Mouse (Mus musculus) heart, postnatal 0 days (tissue): ENCODE data around the gene Ablim1. TPM values are rescaled to one million over a fixed set of nuclear protein-coding genes. Genes with fewer than 3 reads are reported as not detected.

Source experiments
- ATAC-seq: fragments of 200-750 bp; cut with Nextera tagmentation; 2 replicates; pipeline ENCODE4 v1.8.0; 2017; ENCODE audit warnings: low read depth, moderate number of reproducible peaks, moderate library complexity; ENCODE audit not compliant: insufficient read depth
- DNase-seq: peaks from one replicate; pipeline ENCODE4 v3.0.0-alpha.2; 2016; ENCODE audit warnings: low spot score
- H3K27ac ChIP-seq: fragments of 300-500 bp; sonication (generic); 2 replicates; pipeline ENCODE4 v1.5.1; 2014; ENCODE audit warnings: low read depth, mild to moderate bottlenecking
- H3K27me3 ChIP-seq: fragments of 300-500 bp; sonication (generic); 2 replicates; pipeline ENCODE4 v1.6.1; 2014; ENCODE audit warnings: low read length, mixed read lengths; ENCODE audit not compliant: control insufficient read depth, insufficient read depth
- H3K36me3 ChIP-seq: fragments of 300-500 bp; sonication (generic); replicated peaks from 2 replicates; pipeline ENCODE4 v1.6.1; 2014; ENCODE audit warnings: low read length, mixed read lengths; ENCODE audit not compliant: control insufficient read depth, insufficient read depth
- H3K4me1 ChIP-seq: fragments of 300-500 bp; sonication (generic); 2 replicates; pipeline ENCODE4 v1.6.1; 2014; ENCODE audit warnings: antibody characterized with exemption; ENCODE audit not compliant: control insufficient read depth, insufficient read depth
- H3K4me2 ChIP-seq: fragments of 300-500 bp; sonication (generic); 2 replicates; pipeline ENCODE4 v1.6.1; 2014; ENCODE audit warnings: low read depth, mild to moderate bottlenecking, low read length, moderate library complexity
- H3K4me3 ChIP-seq: fragments of 300-500 bp; sonication (generic); 2 replicates; pipeline ENCODE4 v1.5.1; 2014; ENCODE audit warnings: low read depth, low read length
- H3K9ac ChIP-seq: fragments of 300-500 bp; sonication (generic); replicated peaks from 2 replicates; pipeline ENCODE4 v1.6.1; 2014; ENCODE audit warnings: low read depth, low read length, mixed read lengths
- H3K9me3 ChIP-seq: fragments of 300-500 bp; sonication (generic); replicated peaks from 2 replicates; pipeline ENCODE4 v1.6.1; 2016; ENCODE audit warnings: low read length; ENCODE audit not compliant: control insufficient read depth
- CTCF ChIP-seq: IDR thresholded peaks from 2 replicates; pipeline ENCODE4 v1.5.1; 2016; ENCODE audit warnings: antibody characterized with exemption, control low read depth, low read depth
- EP300 ChIP-seq: IDR thresholded peaks from 2 replicates; pipeline ENCODE4 v1.6.1; 2016; ENCODE audit warnings: antibody characterized with exemption, low read depth
- WGBS: fragments of 180-500 bp; shearing (Covaris S2); extraction: QIAGEN DNeasy Blood & Tissue Kit; methylation state at CpG from one replicate; pipeline ENCODE4 v1.1.7; 2014; 5-methylcytosine and 5-hydroxymethylcytosine counted together
- polyA plus RNA-seq: library from polyadenylated mRNA; unstranded; fragments of >200 nt; fragmentation: Nextera tagmentation; extraction: Ambion mirVana; gene quantifications from 2 replicates; pipeline ENCODE4 v1.2.1, GENCODE M21; 2015
- total RNA-seq: library from RNA; depleted of rRNA; stranded (reverse); fragments of >200 nt; gene quantifications from 2 replicates; pipeline ENCODE4 v1.2.3, GENCODE M21; 2014; ENCODE audit warnings: low replicate concordance

Gene Ablim1
- total and polyA plus RNA-seq, 2 experiments from 2014 or later: 106 to 235 TPM

DNA sequence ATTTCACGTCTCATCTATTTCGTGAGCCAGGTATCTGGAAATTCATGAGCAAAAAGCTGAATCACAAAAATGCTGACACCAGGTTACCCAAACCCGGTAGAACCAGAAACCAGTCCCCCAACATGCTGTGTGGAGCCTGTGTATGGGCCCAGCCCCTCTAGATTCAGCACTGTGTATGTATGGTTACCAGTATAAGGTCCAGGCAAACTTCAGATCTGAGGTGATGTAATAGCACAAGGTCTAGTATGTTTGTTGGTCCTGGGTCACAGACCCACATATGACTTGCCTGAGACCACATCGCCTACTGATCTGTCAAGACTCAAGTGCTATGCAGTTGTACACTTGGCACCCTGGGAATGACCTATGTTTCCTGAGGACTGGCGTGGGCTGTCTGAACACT is 143.8 kb downstream of the Ablim1 start:
- no peak overlapping the region for H3K4me2 ChIP-seq
- H3K9me3 ChIP-seq: no peaks in the 10 kb centered on the region
- no peaks in the 10 kb centered on the region for H3K27me3 ChIP-seq
- DNase-seq (no peak), ATAC-seq (no peak)
- peaks cover 27% of the 10 kb centered on the region for H3K36me3 ChIP-seq
- TF ChIP-seq EP300 (no peak), CTCF (no peak)
- H3K27ac ChIP-seq: no peak overlapping the region
- 80% methylated on average over 5 of the region's 5 CpGs for WGBS
- H3K4me3 ChIP-seq: no peak overlapping the region
- no peak overlapping the region for H3K9ac ChIP-seq
- peaks cover 16% of the 10 kb centered on the region for H3K4me1 ChIP-seq

DNA sequence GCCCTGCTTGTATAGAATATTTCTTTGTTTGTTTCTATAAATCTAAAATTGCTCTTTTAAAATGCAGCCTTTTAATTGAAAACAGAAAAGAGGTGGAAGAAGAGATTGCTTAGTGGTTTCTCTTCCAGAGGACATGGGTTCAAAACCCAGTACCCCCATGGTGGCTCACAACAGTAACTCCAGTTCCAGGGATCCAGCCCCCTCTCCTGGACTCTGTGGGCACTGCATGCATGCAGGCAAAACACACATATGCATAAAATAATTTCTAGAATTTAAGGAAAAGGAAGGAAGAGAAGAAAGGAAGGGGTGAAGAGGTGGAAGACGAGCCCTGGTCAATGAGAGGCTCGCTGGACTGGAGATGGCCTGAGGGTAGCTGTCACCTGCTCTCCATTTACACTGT is 145.2 kb downstream of the Ablim1 start:
- Histone ChIP-seq H3K4me2 (no peak overlapping the region), H3K9me3 (no peaks in the 10 kb centered on the region), H3K27ac (no peak overlapping the region), H3K36me3 (peaks cover 30% of the 10 kb centered on the region), H3K9ac (no peak overlapping the region), H3K4me3 (no peak overlapping the region), H3K27me3 (no peaks in the 10 kb centered on the region), H3K4me1 (peaks cover 20% of the 10 kb centered on the region)
- ATAC-seq: no peak
- WGBS: 94% methylated on average over 2 of the region's 2 CpGs
- DNase-seq: no peak
- TF ChIP-seq EP300 (no peak), CTCF (peak; percentile 27; the same call in 1 of the 2 replicates)

GRCm38 (mm10) chr19:57167721-57168120 is 147.0 kb downstream of the Ablim1 start:
- no peak for DNase-seq
- H3K9me3 ChIP-seq: no peaks in the 10 kb centered on the region
- ATAC-seq: no peak
- no peak overlapping the region for H3K4me3 ChIP-seq
- H3K27me3 ChIP-seq: no peaks in the 10 kb centered on the region
- H3K9ac ChIP-seq: no peak overlapping the region
- H3K4me1 ChIP-seq: peaks cover 31% of the 10 kb centered on the region
- H3K36me3 ChIP-seq: peaks cover 20% of the 10 kb centered on the region
- 78% methylated on average over 5 of the region's 5 CpGs for WGBS
- TF ChIP-seq EP300: no peak
- TF ChIP-seq CTCF: no peak
- no peak overlapping the region for H3K27ac ChIP-seq
- no peak overlapping the region for H3K4me2 ChIP-seq

GRCm38 (mm10) chr19:57164882-57165281 is 149.8 kb downstream of the Ablim1 start:
- peaks cover 43% of the 10 kb centered on the region for H3K4me1 ChIP-seq
- no peaks in the 10 kb centered on the region for H3K27me3 ChIP-seq
- no peak overlapping the region for H3K9ac ChIP-seq
- peaks cover 6% of the 10 kb centered on the region; the same call in 1 of the 2 replicates for H3K36me3 ChIP-seq
- no peak for DNase-seq
- no peak for TF ChIP-seq CTCF
- no peak for TF ChIP-seq EP300
- H3K4me2 ChIP-seq: no peak overlapping the region
- 45% methylated on average over 2 of the region's 2 CpGs for WGBS
- no peak overlapping the region for H3K27ac ChIP-seq
- no peak overlapping the region for H3K4me3 ChIP-seq
- no peaks in the 10 kb centered on the region for H3K9me3 ChIP-seq
- ATAC-seq: no peak

- Histone ChIP-seq H3K36me3 (peaks cover 3% of the 10 kb centered on the region; the same call in 1 of the 2 replicates), H3K4me2 (peak overlapping the region; percentile 16; the same call in 1 of the 2 replicates), H3K27ac (peak overlapping the region; percentile 92), H3K27me3 (no peaks in the 10 kb centered on the region), H3K4me3 (no peak overlapping the region), H3K9me3 (no peaks in the 10 kb centered on the region), H3K9ac (no peak overlapping the region), H3K4me1 (peaks cover 39% of the 10 kb centered on the region)
- 29% methylated on average over 13 of the region's 13 CpGs for WGBS
- ATAC-seq: peak; percentile 81
- peak; percentile 89 for DNase-seq
- no peak for TF ChIP-seq EP300
- TF ChIP-seq CTCF: no peak
Measured at GRCm38 (mm10) chr19:57163315-57163714, 151.4 kb downstream of the Ablim1 start.

- 0 out of 2 replicates have a peak, but pooled peaks cover 3% of the 10 kb centered on the region for H3K36me3 ChIP-seq
- no peak for TF ChIP-seq EP300
- no peak for TF ChIP-seq CTCF
- H3K4me3 ChIP-seq: no peak overlapping the region
- no peaks in the 10 kb centered on the region for H3K27me3 ChIP-seq
- no peak overlapping the region for H3K4me2 ChIP-seq
- H3K4me1 ChIP-seq: peaks cover 46% of the 10 kb centered on the region
- H3K27ac ChIP-seq: peak overlapping the region; percentile 92
- no peaks in the 10 kb centered on the region for H3K9me3 ChIP-seq
- WGBS: 55% methylated on average over 11 of the region's 11 CpGs
- no peak overlapping the region for H3K9ac ChIP-seq
- ATAC-seq (no peak), DNase-seq (no peak)
Measured at GRCm38 (mm10) chr19:57161978-57162727, 152.6 kb downstream of the Ablim1 start.
